Mouse (Mus musculus) bone marrow, adult 2 months (tissue): ENCODE measurements around the gene Rhbdd2. TPM values are rescaled to one million over a fixed set of nuclear protein-coding genes. Genes with fewer than 3 reads are reported as not detected.

Source experiments
- H3K27ac ChIP-seq: fragments of 200-500 bp; 2 replicates; pipeline ENCODE4 v1.5.1; 2012; ENCODE audit warnings: low read depth, mild to moderate bottlenecking, control low read depth, inconsistent platforms, low read length; ENCODE audit not compliant: control insufficient read depth, poor library complexity, insufficient read depth
- H3K4me1 ChIP-seq: fragments of 200-500 bp; 2 replicates; pipeline ENCODE4 v1.6.1; 2011; ENCODE audit warnings: low read length; ENCODE audit not compliant: control insufficient read depth, insufficient read depth
- H3K4me3 ChIP-seq: fragments of 200-500 bp; replicated peaks from 2 replicates; pipeline ENCODE3; 2011; ENCODE audit warnings: mild to moderate bottlenecking, low read depth, low read length, control low read depth; ENCODE audit not compliant: control insufficient read depth
- CTCF ChIP-seq: fragments of 200-500 bp; IDR thresholded peaks from 2 replicates; pipeline ENCODE4 v1.5.1; 2011; ENCODE audit warnings: low read length, control low read depth; ENCODE audit not compliant: control insufficient read depth, insufficient read depth
- POLR2A ChIP-seq: fragments of 200-500 bp; IDR thresholded peaks from 2 replicates; pipeline ENCODE4 v1.6.1; 2011; ENCODE audit warnings: low read depth, mild to moderate bottlenecking, control low read depth, low read length, borderline replicate concordance; ENCODE audit not compliant: control insufficient read depth
- WGBS: fragments of 180-500 bp; shearing (Covaris S2); methylation state at CpG from one replicate; pipeline ENCODE4 v1.1.7; 2018; 5-methylcytosine and 5-hydroxymethylcytosine counted together
- polyA plus RNA-seq: library from polyadenylated mRNA; stranded (reverse); fragments of >200 nt; gene quantifications from 2 replicates; pipeline ENCODE4 v1.2.4, GENCODE M21; 2011; ENCODE audit warnings: low replicate concordance; ENCODE audit not compliant: missing spikeins, insufficient read depth, insufficient read length

The Rhbdd2 gene
- polyA plus RNA-seq, 1 experiment = 10.5 TPM

GRCm38 (mm10) chr5:135653209-135653608 is 20.8 kb downstream of the Rhbdd2 start:
- H3K4me3 ChIP-seq = no peak overlapping the region
- WGBS = 78% methylated on average over 2 of the region's 2 CpGs
- H3K4me1 ChIP-seq = peaks cover 4% of the 10 kb centered on the region
- H3K27ac ChIP-seq = no peak overlapping the region
- no peak for TF ChIP-seq POLR2A
- TF ChIP-seq CTCF = no peak

- Histone ChIP-seq H3K4me3 (no peak overlapping the region), H3K4me1 (peaks cover 4% of the 10 kb centered on the region), H3K27ac (no peak overlapping the region)
- TF ChIP-seq POLR2A = no peak
- no peak for TF ChIP-seq CTCF
- 80% methylated on average over 5 of the region's 5 CpGs for WGBS
These were observed 23.6 kb downstream of the Rhbdd2 start for GRCm38 (mm10) chr5:135656046-135656445.

GRCm38 (mm10) chr5:135657128-135657527 is 24.7 kb downstream of the Rhbdd2 start:
- WGBS = 54% methylated on average over 5 of the region's 5 CpGs
- no peak for TF ChIP-seq POLR2A
- Histone ChIP-seq H3K27ac (no peak overlapping the region), H3K4me3 (no peak overlapping the region), H3K4me1 (peaks cover 4% of the 10 kb centered on the region)

- 33% methylated on average over 17 of the region's 17 CpGs for WGBS
- TF ChIP-seq POLR2A (no peak), CTCF (no peak)
- Histone ChIP-seq H3K27ac (peak overlapping the region; percentile 12; the same call in 1 of the 2 replicates), H3K4me1 (peaks cover 4% of the 10 kb centered on the region), H3K4me3 (no peak overlapping the region)
These were observed 25.4 kb downstream of the Rhbdd2 start for GRCm38 (mm10) chr5:135657703-135658373.

- Histone ChIP-seq H3K4me1 (peaks cover 4% of the 10 kb centered on the region), H3K27ac (no peak overlapping the region), H3K4me3 (no peak overlapping the region)
- no peak for TF ChIP-seq CTCF
- no peak for TF ChIP-seq POLR2A
- 72% methylated on average over 4 of the region's 4 CpGs for WGBS
These were observed 27.5 kb downstream of the Rhbdd2 start for GRCm38 (mm10) chr5:135659956-135660355.

GRCm38 (mm10) chr5:135660535-135660934 is 28.1 kb downstream of the Rhbdd2 start:
- Histone ChIP-seq H3K4me1 (peaks cover 4% of the 10 kb centered on the region), H3K27ac (no peak overlapping the region), H3K4me3 (no peak overlapping the region)
- TF ChIP-seq POLR2A = no peak
- TF ChIP-seq CTCF = no peak
- WGBS = 87% methylated on average over 7 of the region's 7 CpGs

- Histone ChIP-seq H3K4me3 (no peak overlapping the region), H3K4me1 (no peaks in the 10 kb centered on the region), H3K27ac (no peak overlapping the region)
- TF ChIP-seq POLR2A (no peak), CTCF (no peak)
- 31% methylated on average over 5 of the region's 5 CpGs for WGBS
These were observed 34.5 kb downstream of the Rhbdd2 start for GRCm38 (mm10) chr5:135666890-135667289.

- 9% methylated on average over 7 of the region's 7 CpGs for WGBS
- no peak overlapping the region for H3K4me3 ChIP-seq
- no peaks in the 10 kb centered on the region; the same call in 1 of the 2 replicates for H3K4me1 ChIP-seq
- TF ChIP-seq CTCF = no peak
- no peak for TF ChIP-seq POLR2A
- H3K27ac ChIP-seq = no peak overlapping the region
These were observed 35.7 kb downstream of the Rhbdd2 start for GRCm38 (mm10) chr5:135668071-135668470.

GRCm38 (mm10) chr5:135669741-135670275 is 37.4 kb downstream of the Rhbdd2 start, which contains the start of gene Por:
TSS of gene Por (plus strand) at chr5:135670033.
- Histone ChIP-seq H3K4me3 (no peak within 1 kb of the TSS), H3K4me1 (peaks cover 4% of the 10 kb centered on the region), H3K27ac (no peak within 1 kb of the TSS)
- WGBS = 35% methylated on average over 9 of the region's 9 CpGs
- TF ChIP-seq POLR2A = no peak
